Mouse (Mus musculus) gastrocnemius, postnatal 25 days (tissue): ENCODE results near the gene St6galnac3. TPM values are rescaled to one million over a fixed set of nuclear protein-coding genes. Genes with fewer than 3 reads are reported as not detected.

Experiments
- DNase-seq: peaks from one replicate; pipeline ENCODE4 v3.0.0; 2022
- total RNA-seq, 2 experiments: library from RNA; stranded (reverse); gene quantifications; 1 replicate in 1 of 2; 2 replicates in 1 of 2; pipeline ENCODE4 v1.2.3; 2021

St6galnac3 gene
- total RNA-seq, 2 experiments from 2014 or later, result 2.3 to 2.8 TPM

DNA sequence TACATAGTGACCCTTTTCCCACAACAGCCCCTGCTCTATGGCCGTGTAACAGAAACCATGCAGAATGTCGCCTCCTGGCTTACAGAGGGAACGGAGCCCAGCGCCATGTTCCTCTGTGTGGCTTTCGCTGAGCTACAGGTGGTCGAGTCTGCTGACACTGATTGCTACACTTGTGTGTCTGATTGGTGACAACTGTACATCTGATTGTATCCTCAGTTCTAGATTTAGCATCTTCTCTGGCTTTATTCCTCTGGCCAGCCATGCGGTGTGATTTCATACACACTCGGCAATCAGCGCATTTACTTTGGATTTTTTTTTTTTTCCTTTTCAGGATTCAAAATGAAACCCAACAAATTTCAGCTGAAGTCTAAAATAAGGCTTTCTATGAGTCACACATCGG is 523.1 kb downstream of the St6galnac3 start:
- no peak for DNase-seq

DNA sequence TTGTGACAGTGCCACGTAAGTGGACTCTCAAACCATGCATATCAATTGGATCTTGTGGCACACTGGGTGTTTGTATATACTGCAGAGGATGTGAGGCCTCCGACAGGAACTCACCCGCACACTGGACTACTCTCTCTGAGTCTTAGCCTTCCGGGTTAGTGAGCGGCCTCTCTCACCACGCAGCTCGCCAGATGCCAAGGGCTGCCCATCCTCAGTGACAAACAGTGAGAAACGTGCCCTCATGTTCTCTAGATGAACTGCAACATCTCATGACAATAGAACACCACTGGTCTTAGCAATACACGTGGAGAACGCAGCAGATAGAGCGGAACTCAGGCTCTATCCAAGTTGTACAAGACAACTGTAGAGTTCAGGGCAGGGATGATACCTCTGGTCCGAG is 524.2 kb downstream of the St6galnac3 start:
- DNase-seq, result no peak

DNA sequence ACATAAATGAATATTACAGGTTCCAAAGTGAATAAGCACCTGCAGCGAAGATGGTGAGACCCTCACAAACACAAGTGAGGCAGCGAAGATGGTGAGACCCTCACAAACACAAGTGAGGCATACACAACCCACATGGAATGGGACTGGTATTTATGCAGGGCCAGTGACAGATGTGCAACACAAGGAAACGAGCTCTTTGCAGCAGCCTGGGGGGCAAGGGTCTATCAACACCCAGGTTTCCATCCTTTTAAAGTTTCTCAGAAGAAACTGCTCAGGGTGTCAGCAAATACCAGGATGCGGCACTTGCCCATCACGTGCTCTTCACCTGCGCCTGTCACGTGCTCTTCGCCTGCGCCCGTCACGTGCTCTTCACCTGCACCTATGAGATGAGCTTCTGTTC is 524.9 kb downstream of the St6galnac3 start:
- DNase-seq, result no peak

GRCm38 (mm10) chr3:153199251-153199650 is 525.7 kb downstream of the St6galnac3 start:
- DNase-seq, result no peak

DNA sequence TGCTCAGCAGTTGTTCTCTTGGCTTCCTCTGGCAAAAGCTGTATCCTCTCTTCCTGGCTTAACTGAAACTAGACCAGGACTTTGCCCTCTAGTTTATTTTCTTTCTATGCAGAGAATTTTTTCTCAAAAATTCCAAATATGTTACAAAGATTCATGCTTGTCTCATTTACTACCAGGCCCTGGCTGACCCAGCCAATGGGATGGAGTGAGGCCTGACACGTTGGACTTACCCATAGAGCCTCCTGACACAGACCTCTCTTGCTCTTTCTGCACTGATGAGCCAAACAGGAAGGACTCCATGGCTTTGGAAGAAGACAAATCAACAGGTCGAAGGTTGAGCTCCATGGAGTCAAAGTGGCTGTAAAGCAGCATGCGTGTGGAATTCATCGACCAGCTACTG is 526.5 kb downstream of the St6galnac3 start:
- no peak for DNase-seq

DNA sequence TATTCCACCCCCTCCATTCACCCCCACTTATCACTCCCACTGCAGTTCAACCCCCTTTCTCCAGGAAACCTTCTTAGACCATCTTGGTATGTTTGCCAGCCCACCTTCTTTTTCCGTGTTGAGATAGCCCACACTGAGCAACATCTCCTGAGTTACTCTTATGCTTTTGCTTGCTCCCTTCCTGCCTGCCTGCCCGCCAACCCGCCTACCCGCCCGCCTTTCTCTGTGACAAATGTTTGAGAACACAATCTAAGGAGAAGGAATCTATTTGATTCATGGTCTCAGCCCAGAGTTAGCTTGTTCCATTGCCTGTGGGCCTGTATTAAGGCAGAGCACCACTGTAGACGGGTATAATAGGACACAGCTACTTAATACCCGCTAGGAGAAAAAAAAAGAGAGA is 531.9 kb downstream of the St6galnac3 start:
- DNase-seq, result no peak

DNA sequence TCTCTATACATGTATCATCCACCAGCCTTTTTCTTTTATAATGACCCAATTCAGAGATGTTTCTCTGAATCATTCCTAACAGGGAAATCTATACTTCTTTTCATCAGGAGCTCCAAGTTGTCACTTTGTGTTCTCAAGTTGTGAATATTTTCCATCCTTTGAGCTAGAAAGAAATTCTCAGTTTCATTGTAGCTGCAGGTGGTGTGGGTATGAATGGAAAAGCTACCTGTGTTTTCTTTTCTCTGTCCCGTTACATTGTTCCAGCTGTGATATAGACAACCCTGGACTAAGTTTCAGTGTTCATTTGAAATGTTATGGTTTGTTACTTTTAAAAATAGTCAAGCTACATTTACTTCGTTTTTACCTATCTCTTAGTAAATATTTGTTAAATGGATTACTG is 534.2 kb downstream of the St6galnac3 start:
- no peak for DNase-seq

DNA sequence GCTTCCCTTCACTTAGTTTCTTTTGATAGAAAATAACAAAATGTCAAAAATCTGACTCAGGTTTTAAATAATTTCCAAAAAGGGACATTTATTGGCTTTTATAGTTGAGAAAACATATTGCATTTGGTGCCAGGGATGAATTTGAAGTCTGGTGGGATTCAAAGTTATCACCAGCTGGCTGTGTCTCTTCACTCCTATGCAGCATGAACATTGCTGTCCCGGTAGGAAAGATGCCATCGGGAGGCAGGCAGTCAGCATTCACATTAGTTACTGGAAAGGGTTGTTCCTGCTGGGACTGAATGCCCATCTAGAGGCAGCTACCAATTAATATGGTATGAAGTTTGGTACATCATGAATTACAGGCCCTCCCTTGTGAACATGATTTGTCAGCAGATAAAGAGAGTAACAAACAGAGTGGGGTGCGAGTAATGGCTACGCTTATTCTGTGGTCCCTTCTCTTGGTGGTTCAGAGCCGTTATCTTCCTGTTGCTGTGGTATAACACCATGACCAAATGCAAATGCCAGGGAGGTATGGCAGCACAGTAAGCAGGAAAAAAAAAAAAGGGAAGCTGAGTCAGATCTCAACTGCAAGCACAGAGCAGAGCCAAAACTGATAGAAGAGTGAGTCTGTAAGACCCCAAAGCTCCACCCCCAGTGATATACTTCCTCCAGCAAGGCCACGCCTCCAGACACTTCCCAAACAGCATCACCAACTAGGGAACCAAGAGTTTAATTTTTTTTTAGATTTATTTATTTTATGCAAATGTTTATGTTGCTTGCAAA is 535.1 kb downstream of the St6galnac3 start:
- no peak for DNase-seq

DNA sequence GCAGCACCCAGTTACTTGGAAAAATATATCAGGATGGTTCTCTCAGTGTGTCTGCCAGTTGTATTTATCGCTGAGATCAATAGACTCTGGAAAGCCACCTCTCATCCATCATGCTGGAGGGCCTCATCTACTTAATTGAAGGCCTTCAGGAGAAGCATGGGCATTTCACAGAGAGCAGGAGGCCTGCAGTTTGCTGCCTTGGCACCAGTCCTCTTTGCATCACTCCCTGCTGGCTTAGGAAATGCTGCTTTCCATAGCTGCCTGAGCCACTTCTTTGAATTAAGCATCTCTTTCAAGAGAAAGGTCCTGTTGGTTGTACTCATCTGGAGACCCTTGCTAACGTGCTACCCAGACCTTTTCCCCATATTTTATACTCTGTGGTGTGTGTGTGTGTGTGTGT is 536.8 kb downstream of the St6galnac3 start:
- DNase-seq, result no peak

DNA sequence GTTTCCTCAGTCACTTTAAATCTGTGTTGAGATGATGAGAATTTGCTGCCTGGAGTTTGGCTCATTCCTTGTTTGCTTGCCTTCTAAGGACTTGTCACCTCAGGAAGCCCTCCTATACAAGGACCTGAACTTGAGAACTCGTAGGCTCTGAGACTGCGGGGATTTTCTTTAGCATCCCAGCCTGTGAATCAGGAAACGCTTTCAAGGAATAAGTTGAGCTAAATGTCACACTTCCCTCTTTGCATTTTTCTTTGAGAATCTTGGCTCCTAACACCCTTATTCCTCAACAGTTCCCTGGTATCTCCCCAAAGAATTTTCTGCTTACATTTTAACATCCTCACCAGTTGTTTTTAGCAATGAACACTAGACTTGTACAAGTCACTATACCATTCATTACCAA is 539.9 kb downstream of the St6galnac3 start:
- no peak for DNase-seq

DNA sequence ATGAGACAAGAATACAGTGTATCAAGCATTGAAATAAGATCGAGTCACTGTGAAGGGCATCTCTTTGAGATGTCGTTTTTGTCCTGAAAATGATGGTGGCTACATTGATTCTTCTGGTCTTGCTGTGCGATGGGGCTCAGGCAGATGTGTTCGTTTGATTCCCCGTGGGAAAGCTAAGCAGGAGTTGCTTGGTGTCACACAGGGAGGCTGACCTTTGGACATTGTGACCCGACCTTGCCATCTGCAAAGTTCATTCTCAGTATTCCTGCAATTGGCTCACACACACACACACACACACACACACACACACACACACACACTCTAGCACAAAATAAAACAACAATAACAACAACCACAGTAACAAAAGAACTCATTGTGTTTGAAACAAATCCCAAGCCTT is 543.7 kb downstream of the St6galnac3 start:
- DNase-seq, result no peak

DNA sequence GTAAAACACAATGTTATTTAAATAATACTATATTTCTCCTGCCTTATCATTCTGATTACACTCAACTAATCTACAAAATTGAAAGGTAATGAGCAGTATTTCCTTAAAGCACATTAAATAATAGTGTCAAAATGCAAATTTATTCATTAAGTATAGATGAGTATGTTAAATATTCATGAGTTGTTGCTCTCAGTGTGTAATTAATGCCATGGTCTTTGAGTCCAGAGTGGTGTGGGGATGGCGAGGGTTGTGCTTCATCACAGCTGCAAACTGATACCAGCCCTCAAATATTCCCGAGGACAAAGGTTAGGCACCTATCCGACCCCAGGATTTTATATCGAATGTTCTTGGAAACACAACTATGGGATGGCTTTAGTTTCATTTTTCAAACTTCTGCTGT is 548.2 kb downstream of the St6galnac3 start:
- no peak for DNase-seq

GRCm38 (mm10) chr3:153176325-153176724 is 548.6 kb downstream of the St6galnac3 start:
- no peak for DNase-seq

GRCm38 (mm10) chr3:153174336-153175033 is 550.5 kb downstream of the St6galnac3 start:
- no peak for DNase-seq

- no peak for DNase-seq
Measured at GRCm38 (mm10) chr3:153173567-153173966, 551.4 kb downstream of the St6galnac3 start.

GRCm38 (mm10) chr3:153170146-153170545 is 554.8 kb downstream of the St6galnac3 start:
- no peak for DNase-seq

GRCm38 (mm10) chr3:153169744-153170143 is 555.2 kb downstream of the St6galnac3 start:
- no peak for DNase-seq

DNA sequence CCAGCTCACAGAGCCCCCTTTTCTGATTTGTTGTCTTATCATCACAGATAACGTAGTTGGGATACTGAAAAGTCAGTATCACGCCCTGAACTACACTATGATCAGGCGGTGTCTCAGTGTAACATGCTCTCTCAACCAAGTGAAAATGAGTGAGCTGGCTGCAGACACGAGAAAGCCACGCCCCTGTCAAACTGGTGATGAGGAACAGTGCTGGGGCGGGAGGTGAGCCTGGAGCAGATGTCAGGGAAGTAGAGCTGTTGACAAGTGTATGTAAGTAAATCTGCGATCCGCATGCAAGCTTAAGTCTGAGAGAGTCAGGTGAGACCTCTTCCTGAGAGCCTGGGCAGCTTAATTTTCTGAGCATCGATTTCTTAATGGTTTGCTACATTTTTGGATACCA is 563.3 kb downstream of the St6galnac3 start:
- no peak for DNase-seq

- no peak for DNase-seq
Measured at GRCm38 (mm10) chr3:153160683-153161082, 564.3 kb downstream of the St6galnac3 start.

GRCm38 (mm10) chr3:153148887-153149286 is 576.1 kb downstream of the St6galnac3 start:
- DNase-seq, result peak; percentile 9
